Mouse (Mus musculus) activated CD4-positive, CD25-positive, alpha-beta regulatory T cell, adult 4 months (primary cell): ENCODE measurements around the gene Nab1. TPM values are rescaled to one million over a fixed set of nuclear protein-coding genes. Genes with fewer than 3 reads are reported as not detected.

Experiments
- ATAC-seq: one replicate; pipeline ENCODE4 v1.8.0; 2017
- polyA plus RNA-seq, 2 experiments: library from polyadenylated mRNA; unstranded; fragments of 100-300 nt; shearing (Covaris generic); gene quantifications; one replicate each; pipeline ENCODE4 v1.2.1; 2017

The Nab1 gene
- polyA plus RNA-seq, 2 experiments from 2014 or later: 25.7 to 26.4 TPM

- ATAC-seq: no peak
Measured at GRCm38 (mm10) chr1:52470811-52471489, 29.5 kb downstream of the Nab1 start.

- ATAC-seq: no peak
Measured at GRCm38 (mm10) chr1:52470326-52470725, 30.2 kb downstream of the Nab1 start.

- no peak for ATAC-seq
Measured at GRCm38 (mm10) chr1:52466518-52467120, 33.9 kb downstream of the Nab1 start.

GRCm38 (mm10) chr1:52465830-52466229 is 34.6 kb downstream of the Nab1 start:
- ATAC-seq: no peak

- ATAC-seq: no peak
Measured at GRCm38 (mm10) chr1:52465264-52465663, 35.2 kb downstream of the Nab1 start.

- no peak for ATAC-seq
Measured at GRCm38 (mm10) chr1:52463305-52463704, 37.2 kb downstream of the Nab1 start.

GRCm38 (mm10) chr1:52456571-52456970 is 43.9 kb downstream of the Nab1 start:
- ATAC-seq: no peak

GRCm38 (mm10) chr1:52454509-52455001 is 45.9 kb downstream of the Nab1 start:
- ATAC-seq: peak; percentile 44

GRCm38 (mm10) chr1:52451360-52451759 is 49.1 kb downstream of the Nab1 start:
- no peak for ATAC-seq

- ATAC-seq: no peak
Measured at GRCm38 (mm10) chr1:52435856-52436255, 64.6 kb downstream of the Nab1 start.

GRCm38 (mm10) chr1:52434085-52434484 is 66.4 kb downstream of the Nab1 start:
- no peak for ATAC-seq

GRCm38 (mm10) chr1:52431806-52432205 is 68.7 kb downstream of the Nab1 start:
- ATAC-seq: no peak

GRCm38 (mm10) chr1:52430606-52431005 is 69.9 kb downstream of the Nab1 start:
- no peak for ATAC-seq

GRCm38 (mm10) chr1:52430116-52430515 is 70.4 kb downstream of the Nab1 start:
- ATAC-seq: no peak

GRCm38 (mm10) chr1:52427841-52428464 is 72.5 kb downstream of the Nab1 start:
- ATAC-seq: no peak

- no peak for ATAC-seq
Measured at GRCm38 (mm10) chr1:52423846-52424245, 76.6 kb downstream of the Nab1 start.

- no peak for ATAC-seq
Measured at GRCm38 (mm10) chr1:52423057-52423456, 77.4 kb downstream of the Nab1 start.

- ATAC-seq: no peak
Measured at GRCm38 (mm10) chr1:52422137-52422536, 78.3 kb downstream of the Nab1 start.

- ATAC-seq: no peak
Measured at GRCm38 (mm10) chr1:52421623-52422022, 78.9 kb downstream of the Nab1 start.

- peak; percentile 59 for ATAC-seq
Measured at GRCm38 (mm10) chr1:52419088-52419819, 81.2 kb downstream of the Nab1 start.
